Mouse (Mus musculus): ENCODE measurements around the gene Gstm4. TPM values are rescaled to one million over a fixed set of nuclear protein-coding genes. Genes with fewer than 3 reads are reported as not detected.

Gstm4 gene
- polyA plus RNA-seq, 1 experiment from 2014 or later: 13.5 TPM

DNA sequence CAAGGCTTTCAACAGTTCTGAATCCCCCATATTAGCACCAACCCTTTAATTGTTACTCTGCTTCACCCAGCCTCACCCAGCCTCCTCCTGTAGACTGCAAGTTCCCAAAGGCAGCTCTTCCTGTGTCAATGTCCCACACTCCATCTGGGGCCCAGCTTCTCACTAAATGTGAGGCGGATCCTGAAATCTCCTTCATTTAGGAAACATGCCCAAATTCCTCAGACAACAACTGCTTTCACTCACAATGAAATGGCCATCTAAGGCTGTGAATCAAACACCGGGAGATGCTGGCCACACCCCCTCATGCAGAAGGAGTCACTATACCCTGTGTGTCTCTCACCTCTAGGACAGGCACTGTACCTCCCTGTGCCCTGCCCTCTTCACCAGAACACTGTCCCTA is 45.2 kb upstream of the Gstm4 start:
- no peak for TF ChIP-seq CTCF (IDR thresholded peaks at IDR 0.05; ENCODE audit: low read depth)
- no peak for TF ChIP-seq EP300 (IDR thresholded peaks at IDR 0.05; ENCODE audit: low read depth)
- no peak overlapping the region for H3K9ac ChIP-seq (replicated peaks)
- no peaks in the 10 kb centered on the region for H3K36me3 ChIP-seq (replicated peaks; ENCODE audit: insufficient read depth, low read length)
- no peaks in the 10 kb centered on the region for H3K9me3 ChIP-seq (ENCODE audit: low read length)
- no peak overlapping the region for H3K27ac ChIP-seq (ENCODE audit: low read depth)
- no peak overlapping the region for H3K4me2 ChIP-seq (ENCODE audit: low read depth, low read length)
- no peaks in the 10 kb centered on the region for H3K27me3 ChIP-seq (ENCODE audit: insufficient read depth, low read length)
- 51% methylated on average over 2 of the region's 2 CpGs for WGBS (ENCODE audit: insufficient replicate concordance)
- peaks cover 29% of the 10 kb centered on the region for H3K4me1 ChIP-seq (ENCODE audit: insufficient read depth)
- ATAC-seq: no peak
- H3K4me3 ChIP-seq (ENCODE audit: low read depth, low read length): no peak overlapping the region
- no peak for DNase-seq

DNA sequence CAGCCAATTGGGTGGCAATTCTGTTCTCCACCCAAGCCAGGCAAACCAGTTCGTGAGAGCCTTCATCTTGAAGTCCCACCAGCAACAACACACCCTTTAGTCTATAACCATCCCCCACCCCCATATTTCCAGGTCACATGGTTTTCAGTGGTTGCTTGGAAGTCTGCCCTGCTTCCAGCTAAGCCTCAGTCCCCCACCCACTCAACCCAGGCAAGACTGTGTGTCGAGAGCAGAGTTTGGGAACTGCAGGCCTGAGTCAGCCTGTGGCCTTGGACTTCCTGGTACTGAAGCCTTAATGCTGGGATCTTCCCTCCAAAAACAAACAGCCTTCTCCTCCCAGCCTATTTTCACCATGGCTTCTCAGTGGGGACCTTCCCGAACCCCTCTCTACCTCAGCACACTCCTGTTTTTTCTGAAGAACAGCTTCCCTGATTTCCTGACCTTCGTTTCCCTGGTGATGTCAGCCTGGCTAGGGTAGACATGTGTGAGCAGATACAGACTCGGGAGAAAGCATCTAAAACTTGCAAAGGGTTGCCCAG is 44.2 kb upstream of the Gstm4 start:
- no peak for TF ChIP-seq EP300 (IDR thresholded peaks at IDR 0.05; ENCODE audit: low read depth)
- TF ChIP-seq CTCF (IDR thresholded peaks at IDR 0.05; ENCODE audit: low read depth): no peak
- H3K4me2 ChIP-seq (ENCODE audit: low read depth, low read length): no peak overlapping the region
- no peaks in the 10 kb centered on the region for H3K36me3 ChIP-seq (replicated peaks; ENCODE audit: insufficient read depth, low read length)
- no peaks in the 10 kb centered on the region for H3K27me3 ChIP-seq (ENCODE audit: insufficient read depth, low read length)
- DNase-seq: no peak
- WGBS (ENCODE audit: insufficient replicate concordance): 65% methylated on average over 5 of the region's 5 CpGs
- no peak for ATAC-seq
- no peak overlapping the region for H3K4me3 ChIP-seq (ENCODE audit: low read depth, low read length)
- no peaks in the 10 kb centered on the region for H3K9me3 ChIP-seq (ENCODE audit: low read length)
- H3K27ac ChIP-seq (ENCODE audit: low read depth): no peak overlapping the region
- no peak overlapping the region for H3K9ac ChIP-seq (replicated peaks)
- H3K4me1 ChIP-seq (ENCODE audit: insufficient read depth): peaks cover 29% of the 10 kb centered on the region

DNA sequence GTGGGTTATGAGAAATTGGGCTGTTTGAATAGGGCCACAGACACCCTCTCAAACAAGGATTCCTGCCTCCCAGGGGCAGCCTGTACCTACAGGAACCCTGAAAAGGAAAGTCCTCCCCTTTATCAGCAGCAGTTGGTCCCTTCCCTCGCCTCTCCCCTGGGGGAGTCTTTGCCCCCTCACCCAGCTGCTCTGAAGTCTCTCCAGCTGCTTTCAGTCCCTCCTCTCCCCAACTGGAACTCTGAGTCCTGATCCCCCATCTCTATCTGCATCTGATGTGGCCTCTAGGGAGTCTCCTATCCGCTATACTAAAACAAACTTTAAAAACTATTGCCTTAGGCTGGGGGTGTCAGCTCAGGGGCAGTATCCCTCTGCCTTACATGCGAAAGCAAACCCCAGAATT is 42.6 kb upstream of the Gstm4 start:
- no peaks in the 10 kb centered on the region for H3K27me3 ChIP-seq (ENCODE audit: insufficient read depth, low read length)
- no peak for DNase-seq
- H3K4me2 ChIP-seq (ENCODE audit: low read depth, low read length): peak overlapping the region; percentile 94
- H3K9me3 ChIP-seq (ENCODE audit: low read length): no peaks in the 10 kb centered on the region
- H3K27ac ChIP-seq (ENCODE audit: low read depth): peak overlapping the region; percentile 93; the same call in 1 of the 2 replicates
- 0 out of 2 replicates have a peak overlapping the region, but pooled peaks have one; percentile 1 for H3K4me3 ChIP-seq (ENCODE audit: low read depth, low read length)
- peaks cover 39% of the 10 kb centered on the region for H3K4me1 ChIP-seq (ENCODE audit: insufficient read depth)
- no peak for ATAC-seq
- 0 out of 2 replicates have a peak, but pooled peaks cover 2% of the 10 kb centered on the region for H3K36me3 ChIP-seq (replicated peaks; ENCODE audit: insufficient read depth, low read length)
- TF ChIP-seq CTCF (IDR thresholded peaks at IDR 0.05; ENCODE audit: low read depth) (no peak), EP300 (IDR thresholded peaks at IDR 0.05; ENCODE audit: low read depth) (no peak)
- peak overlapping the region; percentile 47 for H3K9ac ChIP-seq (replicated peaks)
- WGBS (ENCODE audit: insufficient replicate concordance): 58% methylated on average over 3 of the region's 3 CpGs

DNA sequence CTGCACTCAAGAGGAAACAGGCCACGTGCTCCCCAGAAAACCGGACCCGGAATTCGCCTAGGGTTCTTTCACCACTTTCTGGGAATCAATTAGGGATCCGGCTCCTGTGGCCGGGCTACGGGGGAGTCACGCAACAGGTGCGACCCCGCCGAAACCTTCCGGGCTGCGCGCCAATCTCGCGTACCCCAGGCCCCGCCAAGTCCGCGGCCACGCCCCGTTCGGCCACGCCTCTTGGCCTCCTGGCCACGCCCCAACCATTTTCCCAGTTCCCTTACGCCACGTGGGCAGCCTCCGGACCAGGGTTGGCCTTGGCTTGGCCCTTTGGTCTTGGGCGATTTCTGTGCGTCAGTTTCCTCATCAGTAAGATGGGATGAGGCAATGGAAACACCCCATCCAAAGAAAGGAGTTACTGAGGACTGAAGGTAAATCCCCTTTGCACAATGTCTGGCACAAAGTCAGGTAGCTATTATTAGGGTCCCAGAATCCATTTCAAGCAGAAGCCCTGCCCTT is 41.8 kb upstream of the Gstm4 start, which contains the start of gene Ampd2:
Ampd2 (minus strand) TSS at position 182 of the 510 bp plus-strand sequence.
- ATAC-seq (peak; percentile 73), DNase-seq (peak; percentile 90)
- Histone ChIP-seq H3K4me2 (ENCODE audit: low read depth, low read length) (peak within 1 kb of the TSS; percentile 94), H3K4me1 (ENCODE audit: insufficient read depth) (peaks cover 47% of the 10 kb centered on the region), H3K4me3 (ENCODE audit: low read depth, low read length) (peak within 1 kb of the TSS; percentile 70), H3K27ac (ENCODE audit: low read depth) (peak within 1 kb of the TSS; percentile 93), H3K9ac (replicated peaks) (peak within 1 kb of the TSS; percentile 76), H3K27me3 (ENCODE audit: insufficient read depth, low read length) (no peaks in the 10 kb centered on the region), H3K36me3 (replicated peaks; ENCODE audit: insufficient read depth, low read length) (peaks cover 4% of the 10 kb centered on the region; the same call in 1 of the 2 replicates), H3K9me3 (ENCODE audit: low read length) (no peaks in the 10 kb centered on the region)
- WGBS (ENCODE audit: insufficient replicate concordance): 1% methylated on average over 29 of the region's 29 CpGs
- peak; percentile 12; the same call in 1 of the 2 replicates for TF ChIP-seq EP300 (IDR thresholded peaks at IDR 0.05; ENCODE audit: low read depth)
- TF ChIP-seq CTCF (IDR thresholded peaks at IDR 0.05; ENCODE audit: low read depth): no peak

DNA sequence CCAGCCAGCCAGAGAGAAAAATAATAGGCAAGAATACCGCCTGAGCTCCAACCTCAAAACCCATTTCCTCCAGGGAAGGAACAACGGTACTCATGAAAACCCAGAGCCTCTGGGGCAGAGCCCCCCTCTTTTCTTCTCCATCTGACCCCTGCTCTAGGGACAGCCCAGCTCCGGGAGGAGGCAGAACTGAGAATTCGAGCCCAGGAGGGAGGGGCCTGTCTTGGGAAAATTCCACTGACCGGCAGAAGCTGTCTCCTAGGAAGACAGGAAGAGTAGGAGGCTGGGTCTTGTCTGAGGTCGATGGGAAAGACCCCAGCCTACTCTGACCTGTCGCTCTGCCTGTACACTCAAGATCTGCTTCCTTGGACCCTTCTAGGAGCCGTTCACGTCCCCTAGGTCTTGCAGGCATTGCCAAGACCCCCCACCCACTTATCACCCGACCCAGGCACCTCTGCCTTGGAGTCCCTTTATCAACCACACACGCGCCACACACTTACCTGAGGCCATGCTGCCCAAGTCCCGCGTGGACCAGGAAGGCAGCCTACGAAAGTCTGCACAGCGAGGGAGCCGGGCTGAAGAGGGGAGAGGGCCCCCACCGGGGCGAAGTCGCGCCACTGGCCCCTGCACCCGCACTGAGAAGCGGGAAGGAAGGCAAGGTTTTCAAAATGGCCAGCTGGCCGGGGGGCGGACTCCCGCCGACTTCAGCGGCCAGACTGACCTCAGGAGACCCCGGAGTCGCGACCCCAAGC is 41.2 kb upstream of the Gstm4 start:
- peak overlapping the region; percentile 94 for H3K4me2 ChIP-seq (ENCODE audit: low read depth, low read length)
- peak; percentile 43 for ATAC-seq
- peak; percentile 63 for DNase-seq

DNA sequence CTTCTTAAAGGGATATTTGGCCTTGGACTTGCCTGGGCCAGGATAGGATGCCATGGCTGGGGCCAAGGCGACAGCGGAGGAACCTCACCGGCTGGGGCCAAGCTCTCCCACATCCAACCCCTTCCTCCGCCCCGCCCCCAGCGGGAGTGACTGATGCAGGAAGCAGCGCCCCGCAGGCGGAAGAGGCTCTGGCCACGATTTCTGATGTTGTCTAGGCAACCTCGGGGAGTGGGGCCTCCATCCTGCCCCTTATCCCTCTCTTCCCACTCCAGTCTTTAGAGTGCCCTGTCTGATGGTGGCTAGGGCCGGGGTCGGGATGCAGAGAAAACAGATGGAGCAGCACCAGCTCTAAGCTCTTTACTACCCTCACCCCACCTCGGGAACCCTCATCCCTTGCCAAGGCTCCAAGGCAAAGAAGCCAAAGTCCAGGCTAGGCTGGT is 40.6 kb upstream of the Gstm4 start:
- under 1% methylated on average over 14 of the region's 14 CpGs for WGBS (ENCODE audit: insufficient replicate concordance)
- TF ChIP-seq EP300 (IDR thresholded peaks at IDR 0.05; ENCODE audit: low read depth): no peak
- peak; percentile 48 for TF ChIP-seq CTCF (IDR thresholded peaks at IDR 0.05; ENCODE audit: low read depth)
- peak overlapping the region; percentile 94 for H3K4me2 ChIP-seq (ENCODE audit: low read depth, low read length)
- ATAC-seq (peak; percentile 78), DNase-seq (peak; percentile 94)
- H3K9me3 ChIP-seq (ENCODE audit: low read length): no peaks in the 10 kb centered on the region
- H3K4me1 ChIP-seq (ENCODE audit: insufficient read depth): peaks cover 47% of the 10 kb centered on the region
- H3K27ac ChIP-seq (ENCODE audit: low read depth): peak overlapping the region; percentile 93
- peaks cover 10% of the 10 kb centered on the region for H3K36me3 ChIP-seq (replicated peaks; ENCODE audit: insufficient read depth, low read length)
- peak overlapping the region; percentile 70 for H3K4me3 ChIP-seq (ENCODE audit: low read depth, low read length)
- no peaks in the 10 kb centered on the region for H3K27me3 ChIP-seq (ENCODE audit: insufficient read depth, low read length)
- peak overlapping the region; percentile 76 for H3K9ac ChIP-seq (replicated peaks)

More for the DNA sequence above, 41.2 kb upstream of the Gstm4 start:
- Histone ChIP-seq H3K4me1 (ENCODE audit: insufficient read depth) (peaks cover 47% of the 10 kb centered on the region), H3K27me3 (ENCODE audit: insufficient read depth, low read length) (no peaks in the 10 kb centered on the region), H3K27ac (ENCODE audit: low read depth) (peak overlapping the region; percentile 93), H3K9me3 (ENCODE audit: low read length) (no peaks in the 10 kb centered on the region), H3K4me3 (ENCODE audit: low read depth, low read length) (peak overlapping the region; percentile 70), H3K9ac (replicated peaks) (peak overlapping the region; percentile 76), H3K36me3 (replicated peaks; ENCODE audit: insufficient read depth, low read length) (peaks cover 4% of the 10 kb centered on the region)
- TF ChIP-seq EP300 (IDR thresholded peaks at IDR 0.05; ENCODE audit: low read depth): no peak
- TF ChIP-seq CTCF (IDR thresholded peaks at IDR 0.05; ENCODE audit: low read depth): no peak
- WGBS (ENCODE audit: insufficient replicate concordance): under 1% methylated on average over 31 of the region's 31 CpGs

Measured in liver, postnatal 0 days (tissue).